Mouse (Mus musculus): ENCODE measurements around the gene Cxcr2. TPM values are rescaled to one million over a fixed set of nuclear protein-coding genes. Genes with fewer than 3 reads are reported as not detected.
"Not testable (repeated sequence)": the region's sequence is repeated elsewhere in the genome, so short reads cannot be mapped to it uniquely, and the experiment has no call there.

Gene Cxcr2
- total RNA-seq, 1 experiment from 2014 or later, result 1,145 TPM

GRCm38 (mm10) chr1:74133954-74134353 is 19.8 kb upstream of the Cxcr2 start:
- no peak for ATAC-seq (ENCODE audit: extremely low read depth, insufficient number of reproducible peaks, low FRiP score, poor library complexity, severe bottlenecking)

DNA sequence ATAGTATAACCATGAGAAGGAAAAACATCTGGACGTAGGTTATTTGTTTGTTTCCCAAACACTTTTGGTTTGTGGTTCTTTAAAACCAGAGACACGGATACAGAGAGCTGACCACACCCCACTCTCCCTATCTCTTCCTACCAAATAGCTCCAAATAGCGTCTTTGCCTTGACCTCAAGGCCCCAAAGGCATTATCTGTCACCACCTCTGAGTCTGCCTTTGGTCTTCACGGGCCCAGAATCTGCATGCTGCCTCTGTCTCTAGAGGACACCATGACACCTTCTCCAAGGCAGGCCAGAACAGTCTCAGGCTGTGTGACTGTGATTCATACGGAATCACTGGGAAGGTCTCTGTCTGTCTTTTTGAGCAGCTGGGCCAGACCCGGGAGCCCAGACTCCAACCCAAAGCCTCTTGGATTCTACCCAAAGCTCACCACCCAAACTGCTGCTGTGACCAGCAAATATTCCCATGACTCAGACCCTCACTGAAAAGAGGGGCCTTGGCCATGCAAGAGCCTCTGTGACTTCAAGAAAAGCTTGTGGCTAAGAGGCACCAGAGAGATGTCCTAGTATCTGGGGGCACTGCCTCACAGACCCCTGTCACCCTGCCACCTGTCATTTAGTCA is 18.4 kb upstream of the Cxcr2 start:
- no peak for ATAC-seq (ENCODE audit: extremely low read depth, insufficient number of reproducible peaks, low FRiP score, poor library complexity, severe bottlenecking)

GRCm38 (mm10) chr1:74139415-74139814 is 14.4 kb upstream of the Cxcr2 start:
- ATAC-seq (ENCODE audit: extremely low read depth, insufficient number of reproducible peaks, low FRiP score, poor library complexity, severe bottlenecking), result 0 out of 2 replicates have a peak, but pooled peaks have one; percentile 34

- no peak for ATAC-seq (ENCODE audit: extremely low read depth, insufficient number of reproducible peaks, low FRiP score, poor library complexity, severe bottlenecking)
Measured at GRCm38 (mm10) chr1:74141781-74142180, 12.0 kb upstream of the Cxcr2 start.

DNA sequence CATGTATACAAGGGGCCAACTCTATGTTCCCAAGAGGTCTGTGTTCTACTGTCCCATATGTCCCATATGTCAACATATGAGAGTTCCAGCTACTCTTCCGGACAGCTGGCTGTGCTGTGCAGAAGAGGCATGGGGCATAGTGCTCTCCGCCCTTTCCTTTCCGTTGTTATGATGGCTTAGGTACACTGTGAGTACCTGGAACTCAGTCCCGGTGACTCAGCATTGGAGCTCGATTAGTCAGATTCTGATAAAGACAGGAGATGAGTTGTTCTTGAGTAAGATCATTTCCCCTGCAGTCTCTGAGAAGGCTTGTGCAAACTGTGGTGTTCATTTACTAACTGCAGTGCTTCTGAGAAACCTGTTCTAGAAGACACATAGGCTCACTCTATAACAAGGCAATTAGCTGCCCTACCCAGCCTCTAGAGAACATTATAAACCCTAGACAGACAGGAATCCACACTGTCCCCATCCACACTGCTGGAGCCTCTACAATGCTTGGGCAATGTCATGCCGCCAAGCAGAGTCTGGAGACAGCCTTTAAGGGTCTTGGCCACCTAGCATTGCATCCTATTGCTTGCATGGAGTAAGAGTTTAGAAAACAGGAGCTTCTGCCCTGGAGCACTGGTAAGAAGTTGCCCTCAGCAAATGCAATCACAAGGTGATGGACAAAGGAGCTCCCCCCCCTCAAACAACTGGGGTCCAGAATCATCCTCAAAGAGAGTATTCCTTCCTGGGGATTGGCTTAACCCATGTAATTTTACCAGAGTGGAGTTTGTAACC is 4.5 kb upstream of the Cxcr2 start:
- no peak for ATAC-seq (ENCODE audit: extremely low read depth, insufficient number of reproducible peaks, low FRiP score, poor library complexity, severe bottlenecking)

- ATAC-seq (ENCODE audit: extremely low read depth, insufficient number of reproducible peaks, low FRiP score, poor library complexity, severe bottlenecking), result no peak
Measured at GRCm38 (mm10) chr1:74150101-74150500, 3.7 kb upstream of the Cxcr2 start.

DNA sequence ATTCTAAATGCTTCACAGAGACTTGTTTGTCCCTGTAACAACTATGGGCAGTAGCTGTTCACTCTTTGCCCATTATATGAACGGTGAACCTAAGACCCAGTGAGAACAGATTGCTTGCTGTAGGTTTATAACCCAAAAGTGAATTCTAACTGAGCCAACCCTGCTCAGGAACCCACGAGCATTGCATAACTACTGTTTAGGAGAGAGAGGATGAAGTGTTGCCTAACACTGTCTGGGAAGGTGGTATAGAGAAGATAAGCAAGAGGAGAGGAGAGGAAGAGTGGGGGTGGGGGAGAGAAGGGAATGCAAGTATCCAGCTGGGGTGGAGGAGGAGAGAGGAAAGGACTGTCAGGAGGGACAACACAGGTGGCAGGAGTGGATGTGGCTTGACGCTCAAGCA is 2.7 kb upstream of the Cxcr2 start:
- ATAC-seq (ENCODE audit: extremely low read depth, insufficient number of reproducible peaks, low FRiP score, poor library complexity, severe bottlenecking), result no peak

GRCm38 (mm10) chr1:74155435-74156012 is 1.7 kb downstream of the Cxcr2 start:
- ATAC-seq (ENCODE audit: extremely low read depth, insufficient number of reproducible peaks, low FRiP score, poor library complexity, severe bottlenecking), result peak; percentile 78

GRCm38 (mm10) chr1:74156381-74156910 is 2.7 kb downstream of the Cxcr2 start:
- ATAC-seq (ENCODE audit: extremely low read depth, insufficient number of reproducible peaks, low FRiP score, poor library complexity, severe bottlenecking), result peak; percentile 10; the same call in 1 of the 2 replicates

DNA sequence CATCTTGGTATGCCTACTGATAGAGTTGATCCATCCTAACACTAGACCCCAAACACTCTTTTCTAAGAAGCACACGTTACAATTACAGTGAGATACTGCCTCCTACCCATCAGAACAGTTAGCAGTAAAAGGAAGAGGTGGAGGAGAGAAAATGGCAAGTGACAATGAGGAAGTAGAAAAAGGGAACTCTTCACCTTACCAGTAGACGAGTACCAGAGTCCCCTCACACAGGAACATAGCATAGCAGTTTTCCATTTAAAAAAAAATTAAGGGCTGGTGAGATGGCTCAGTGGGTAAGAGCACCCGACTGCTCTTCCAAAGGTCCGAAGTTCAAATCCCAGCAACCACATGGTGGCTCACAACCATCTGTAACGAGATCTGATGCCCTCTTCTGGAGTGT is 5.8 kb downstream of the Cxcr2 start:
- ATAC-seq (ENCODE audit: extremely low read depth, insufficient number of reproducible peaks, low FRiP score, poor library complexity, severe bottlenecking), result not testable (repeated sequence)

DNA sequence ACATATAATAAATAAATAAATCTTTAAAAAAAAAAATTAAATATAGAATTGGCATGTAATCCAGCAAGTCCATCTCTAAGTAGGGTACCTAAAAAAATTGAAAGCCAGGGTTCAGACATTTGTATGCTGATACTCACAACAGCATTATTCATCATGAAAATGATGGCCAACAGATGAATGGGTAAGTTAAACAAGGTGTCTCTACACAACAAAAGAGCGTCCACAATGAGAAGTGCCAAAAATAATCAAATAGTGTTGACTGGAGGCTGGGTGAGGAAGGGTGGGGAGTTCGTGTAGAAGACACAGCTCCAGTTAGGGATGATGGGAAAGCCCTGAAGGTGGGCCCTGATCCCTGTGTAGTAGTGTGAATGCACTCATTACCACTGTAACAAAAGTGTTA is 6.2 kb downstream of the Cxcr2 start:
- ATAC-seq (ENCODE audit: extremely low read depth, insufficient number of reproducible peaks, low FRiP score, poor library complexity, severe bottlenecking), result no peak

- ATAC-seq (ENCODE audit: extremely low read depth, insufficient number of reproducible peaks, low FRiP score, poor library complexity, severe bottlenecking), result peak; percentile 89
Measured at GRCm38 (mm10) chr1:74167136-74167535, 13.3 kb downstream of the Cxcr2 start.

- ATAC-seq (ENCODE audit: extremely low read depth, insufficient number of reproducible peaks, low FRiP score, poor library complexity, severe bottlenecking), result no peak
Measured at GRCm38 (mm10) chr1:74169721-74170120, 15.9 kb downstream of the Cxcr2 start.

DNA sequence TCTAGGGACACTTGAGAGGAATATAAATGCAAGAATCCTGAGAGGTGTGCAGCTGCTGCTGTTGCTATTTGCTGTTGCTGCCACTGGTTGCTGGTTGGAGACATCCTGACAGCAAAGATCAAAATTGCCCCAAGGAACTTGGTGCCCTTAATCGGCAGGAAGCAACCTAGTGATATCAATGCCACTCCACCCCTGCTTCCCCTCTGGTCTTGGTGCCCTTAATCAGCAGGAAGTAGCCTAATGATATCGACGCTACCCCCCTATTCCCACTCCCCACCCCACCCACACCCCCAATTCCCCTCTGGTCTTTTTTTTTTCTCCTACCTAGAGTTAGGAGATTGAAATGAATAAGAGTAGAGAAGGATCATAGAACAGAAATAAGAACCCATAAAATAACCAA is 18.9 kb downstream of the Cxcr2 start:
- ATAC-seq (ENCODE audit: extremely low read depth, insufficient number of reproducible peaks, low FRiP score, poor library complexity, severe bottlenecking), result no peak

- ATAC-seq (ENCODE audit: extremely low read depth, insufficient number of reproducible peaks, low FRiP score, poor library complexity, severe bottlenecking), result no peak
Measured at GRCm38 (mm10) chr1:74175731-74176130, 21.9 kb downstream of the Cxcr2 start.

DNA sequence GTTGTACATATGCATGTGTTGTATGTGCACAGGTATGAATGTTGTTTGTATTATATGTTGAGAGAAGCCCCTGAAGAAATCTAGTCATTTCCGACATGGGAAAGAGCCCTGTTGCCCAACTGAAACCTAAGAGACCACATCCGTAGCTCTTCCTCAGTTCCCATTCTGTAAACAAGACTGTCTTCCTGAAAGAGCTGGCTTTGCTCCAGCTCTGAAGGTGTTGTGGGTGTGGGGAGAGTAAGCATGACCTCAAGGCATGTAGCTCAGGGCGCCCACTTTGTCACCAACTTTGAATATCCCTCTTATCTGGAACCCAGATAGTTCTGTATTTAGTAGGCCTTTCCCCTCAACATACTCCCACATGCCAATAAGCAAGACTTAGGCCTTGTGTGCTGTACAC is 24.8 kb downstream of the Cxcr2 start:
- ATAC-seq (ENCODE audit: extremely low read depth, insufficient number of reproducible peaks, low FRiP score, poor library complexity, severe bottlenecking), result peak; percentile 48

GRCm38 (mm10) chr1:74179624-74180408 is 26.0 kb downstream of the Cxcr2 start:
- no peak for ATAC-seq (ENCODE audit: extremely low read depth, insufficient number of reproducible peaks, low FRiP score, poor library complexity, severe bottlenecking)

- ATAC-seq (ENCODE audit: extremely low read depth, insufficient number of reproducible peaks, low FRiP score, poor library complexity, severe bottlenecking), result no peak
Measured at GRCm38 (mm10) chr1:74181462-74181861, 27.7 kb downstream of the Cxcr2 start.

GRCm38 (mm10) chr1:74183006-74183405 is 29.2 kb downstream of the Cxcr2 start:
- no peak for ATAC-seq (ENCODE audit: extremely low read depth, insufficient number of reproducible peaks, low FRiP score, poor library complexity, severe bottlenecking)

All from neutrophil, adult 5-6 weeks (primary cell).